Mouse (Mus musculus): ENCODE measurements around the gene Pptc7. TPM values are rescaled to one million over a fixed set of nuclear protein-coding genes. Genes with fewer than 3 reads are reported as not detected.
A peak's percentile ranks its signal among the peaks of the same experiment; 100 is the strongest.

The Pptc7 gene
- 12.5 and 20.1 TPM in 2 replicates for polyA plus RNA-seq (2012; rRNA removed)

DNA sequence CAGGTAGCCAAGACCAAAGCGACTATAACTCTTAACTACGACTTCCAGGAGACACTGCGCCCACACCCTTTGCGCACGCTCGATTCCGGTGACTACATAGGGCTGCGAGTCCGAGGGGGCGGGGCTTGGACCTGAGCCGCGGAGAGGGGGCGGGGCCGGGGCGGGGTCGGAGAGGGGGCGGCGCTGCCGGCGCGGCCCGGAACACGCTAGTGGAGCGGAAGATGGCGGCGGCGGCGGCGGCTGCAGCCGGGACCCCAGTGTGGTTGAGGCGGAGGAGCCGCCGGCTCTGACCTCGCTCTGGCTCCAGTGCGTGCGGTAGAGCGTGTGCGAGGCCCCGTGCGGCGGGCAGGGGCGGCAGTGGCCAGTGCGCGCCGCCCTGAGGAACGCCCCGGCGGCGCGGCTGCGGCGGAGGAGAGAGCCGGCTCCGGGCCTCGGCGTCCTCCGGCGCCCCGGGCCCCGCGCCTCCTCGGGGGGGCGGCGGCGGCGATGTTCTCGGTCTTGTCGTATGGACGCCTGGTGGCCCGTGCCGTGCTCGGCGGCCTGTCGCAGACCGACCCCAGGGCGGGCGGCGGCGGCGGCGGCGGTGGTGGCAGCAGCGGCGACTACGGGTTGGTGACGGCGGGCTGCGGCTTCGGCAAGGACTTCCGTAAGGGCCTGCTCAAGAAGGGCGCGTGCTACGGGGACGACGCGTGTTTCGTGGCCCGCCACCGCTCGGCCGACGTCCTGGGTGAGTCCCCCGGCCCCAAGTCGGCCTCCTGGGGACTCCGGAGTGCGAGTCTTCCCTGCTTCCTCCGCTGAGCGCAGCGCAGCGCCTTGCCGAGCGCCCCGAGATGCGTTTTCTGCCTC, at the start of gene Pptc7:
TSS of gene Pptc7 (plus strand) at position 183 of the 846 bp plus-strand sequence.
- WGBS, result under 1% methylated on average over 114 of the region's 114 CpGs
- TF ChIP-seq CTCF (IDR thresholded peaks at IDR 0.05; ENCODE audit: extremely low read depth, insufficient read length, insufficient replicate concordance, low read depth, low read length), result no peak
- TF ChIP-seq POLR2A (IDR thresholded peaks at IDR 0.05; ENCODE audit: low read depth, low read length), result peak; percentile 81

DNA sequence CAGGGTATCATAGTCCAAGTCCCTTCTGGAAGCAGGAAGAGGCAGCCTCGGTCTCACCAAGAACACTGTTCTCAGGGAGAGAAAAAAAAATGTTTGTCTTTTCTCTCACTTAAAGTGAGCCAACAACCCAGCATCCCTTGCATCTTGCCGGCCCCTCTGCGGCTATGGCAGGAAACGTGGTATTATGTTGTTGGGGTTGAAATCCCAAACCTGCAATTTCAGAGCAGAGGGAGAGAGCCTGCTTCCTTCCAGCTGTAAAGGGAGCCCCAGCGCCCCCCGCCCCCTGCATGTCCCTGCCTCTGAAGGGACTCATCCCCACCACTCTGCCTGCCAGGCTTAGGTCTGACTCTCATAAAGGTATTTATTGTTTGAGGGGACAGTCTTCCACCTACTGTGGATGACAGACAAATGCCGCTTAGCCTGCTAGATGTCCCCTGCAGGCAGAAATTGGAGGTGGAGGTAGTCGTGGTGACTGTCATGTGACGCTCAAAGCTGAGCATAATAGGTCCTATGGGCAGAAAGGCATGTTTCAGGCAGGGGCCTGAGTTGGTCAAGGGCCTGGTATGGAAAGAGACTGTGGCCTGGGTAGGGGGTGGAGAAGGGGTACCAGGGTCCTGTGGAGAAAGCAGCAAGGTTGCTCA, 48.8 kb upstream of the Pptc7 start:
- Histone ChIP-seq H3K4me1 (ENCODE audit: control insufficient read depth, insufficient read depth, insufficient read length, low read length) (peaks cover 8% of the 10 kb centered on the region), H3K27ac (ENCODE audit: insufficient read depth, low read depth, low read length) (peak overlapping the region; percentile 71), H3K4me3 (ENCODE audit: low read depth, low read length) (no peak overlapping the region), H3K27me3 (ENCODE audit: control insufficient read depth, insufficient read depth, low read length) (no peaks in the 10 kb centered on the region), H3K36me3 (ENCODE audit: control insufficient read depth, insufficient read depth, low read length) (no peaks in the 10 kb centered on the region)
- WGBS, result 47% methylated on average over 9 of the region's 9 CpGs
- TF ChIP-seq CTCF (IDR thresholded peaks at IDR 0.05; ENCODE audit: extremely low read depth, insufficient read length, insufficient replicate concordance, low read depth, low read length) (no peak), POLR2A (IDR thresholded peaks at IDR 0.05; ENCODE audit: low read depth, low read length) (no peak)

More for the DNA sequence above, at the start of gene Pptc7:
- Histone ChIP-seq H3K4me3 (ENCODE audit: low read depth, low read length) (peak within 1 kb of the TSS; percentile 88), H3K36me3 (ENCODE audit: control insufficient read depth, insufficient read depth, low read length) (peaks cover 1% of the 10 kb centered on the region; the same call in 1 of the 2 replicates), H3K27me3 (ENCODE audit: control insufficient read depth, insufficient read depth, low read length) (no peaks in the 10 kb centered on the region), H3K4me1 (ENCODE audit: control insufficient read depth, insufficient read depth, insufficient read length, low read length) (peaks cover 41% of the 10 kb centered on the region; the same call in 1 of the 2 replicates), H3K27ac (ENCODE audit: insufficient read depth, low read depth, low read length) (peak within 1 kb of the TSS; percentile 71)

DNA sequence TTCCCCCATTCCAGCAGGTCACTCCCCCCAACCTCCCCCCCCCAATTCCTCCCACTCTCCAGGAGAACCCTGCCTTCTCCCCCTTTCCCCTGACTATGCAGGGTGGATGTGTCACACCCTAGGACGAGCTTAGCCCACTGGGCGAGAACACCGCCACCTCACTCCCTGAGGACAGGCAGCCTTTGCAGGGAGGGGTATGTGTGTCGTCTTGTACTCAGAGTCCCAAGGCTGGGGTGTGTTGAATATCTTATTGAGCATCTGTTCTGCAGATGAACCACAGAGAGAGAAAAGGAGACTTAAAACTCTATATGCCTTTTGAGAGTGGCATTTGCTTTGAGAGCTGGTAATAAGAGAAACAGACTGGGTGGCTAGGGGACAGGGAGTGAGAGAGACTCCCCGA, 47.0 kb upstream of the Pptc7 start:
- no peak overlapping the region for H3K4me3 ChIP-seq (ENCODE audit: low read depth, low read length)
- WGBS, result 73% methylated on average over 5 of the region's 5 CpGs
- H3K27me3 ChIP-seq (ENCODE audit: control insufficient read depth, insufficient read depth, low read length), result no peaks in the 10 kb centered on the region
- H3K36me3 ChIP-seq (ENCODE audit: control insufficient read depth, insufficient read depth, low read length), result peaks cover 10% of the 10 kb centered on the region; the same call in 1 of the 2 replicates
- H3K27ac ChIP-seq (ENCODE audit: insufficient read depth, low read depth, low read length), result no peak overlapping the region
- H3K4me1 ChIP-seq (ENCODE audit: control insufficient read depth, insufficient read depth, insufficient read length, low read length), result peaks cover 7% of the 10 kb centered on the region; the same call in 1 of the 2 replicates
- TF ChIP-seq CTCF (IDR thresholded peaks at IDR 0.05; ENCODE audit: extremely low read depth, insufficient read length, insufficient replicate concordance, low read depth, low read length) (no peak), POLR2A (IDR thresholded peaks at IDR 0.05; ENCODE audit: low read depth, low read length) (no peak)

DNA sequence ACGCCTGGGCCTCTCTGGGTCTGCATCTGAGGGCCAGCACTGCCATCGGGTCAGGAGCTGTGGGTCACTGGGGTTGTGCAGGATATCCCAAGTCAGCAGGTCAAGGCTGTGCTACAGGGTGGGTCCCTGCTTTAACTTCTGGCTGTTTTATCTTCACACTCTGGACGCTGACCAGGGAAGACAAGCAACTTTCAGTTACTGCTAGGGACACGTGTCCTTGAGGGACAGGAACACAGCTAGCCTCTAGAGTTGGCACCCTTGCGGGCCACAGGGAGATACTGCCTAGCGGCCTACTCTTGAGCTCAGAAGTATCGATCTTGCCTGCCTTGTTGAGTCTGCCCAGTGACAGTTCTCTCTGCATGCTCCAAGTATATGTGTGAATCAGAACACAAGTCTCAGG, 44.5 kb upstream of the Pptc7 start:
- Histone ChIP-seq H3K4me3 (ENCODE audit: low read depth, low read length) (no peak overlapping the region), H3K27me3 (ENCODE audit: control insufficient read depth, insufficient read depth, low read length) (no peaks in the 10 kb centered on the region), H3K36me3 (ENCODE audit: control insufficient read depth, insufficient read depth, low read length) (peaks cover 10% of the 10 kb centered on the region; the same call in 1 of the 2 replicates), H3K4me1 (ENCODE audit: control insufficient read depth, insufficient read depth, insufficient read length, low read length) (peaks cover 2% of the 10 kb centered on the region; the same call in 1 of the 2 replicates), H3K27ac (ENCODE audit: insufficient read depth, low read depth, low read length) (no peak overlapping the region)
- 80% methylated on average over 7 of the region's 7 CpGs for WGBS
- TF ChIP-seq CTCF (IDR thresholded peaks at IDR 0.05; ENCODE audit: extremely low read depth, insufficient read length, insufficient replicate concordance, low read depth, low read length) (no peak), POLR2A (IDR thresholded peaks at IDR 0.05; ENCODE audit: low read depth, low read length) (no peak)

DNA sequence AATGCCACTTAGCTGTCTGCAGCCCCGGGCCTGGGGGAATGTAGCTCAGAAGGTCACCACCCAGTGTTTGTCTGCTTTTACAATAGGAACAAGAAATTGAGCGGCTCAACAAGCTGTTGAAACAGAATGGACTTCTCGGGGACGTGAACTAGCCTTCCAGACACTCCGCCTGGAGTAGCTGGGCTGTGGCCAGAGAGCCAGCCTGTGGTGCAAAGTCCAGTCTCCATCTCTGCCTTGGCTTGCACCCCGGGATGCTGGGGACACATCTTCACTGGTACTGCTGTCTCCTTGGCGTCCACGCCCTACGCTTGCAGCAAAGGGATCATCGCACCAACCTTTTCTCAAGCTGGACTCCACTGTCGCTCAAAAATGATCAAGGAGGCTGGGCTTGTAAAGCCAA, 43.6 kb upstream of the Pptc7 start:
- Histone ChIP-seq H3K27ac (ENCODE audit: insufficient read depth, low read depth, low read length) (no peak overlapping the region), H3K36me3 (ENCODE audit: control insufficient read depth, insufficient read depth, low read length) (peaks cover 10% of the 10 kb centered on the region; the same call in 1 of the 2 replicates), H3K27me3 (ENCODE audit: control insufficient read depth, insufficient read depth, low read length) (no peaks in the 10 kb centered on the region), H3K4me3 (ENCODE audit: low read depth, low read length) (no peak overlapping the region), H3K4me1 (ENCODE audit: control insufficient read depth, insufficient read depth, insufficient read length, low read length) (peaks cover 2% of the 10 kb centered on the region; the same call in 1 of the 2 replicates)
- TF ChIP-seq POLR2A (IDR thresholded peaks at IDR 0.05; ENCODE audit: low read depth, low read length), result no peak
- TF ChIP-seq CTCF (IDR thresholded peaks at IDR 0.05; ENCODE audit: extremely low read depth, insufficient read length, insufficient replicate concordance, low read depth, low read length), result no peak
- WGBS, result 65% methylated on average over 11 of the region's 11 CpGs

DNA sequence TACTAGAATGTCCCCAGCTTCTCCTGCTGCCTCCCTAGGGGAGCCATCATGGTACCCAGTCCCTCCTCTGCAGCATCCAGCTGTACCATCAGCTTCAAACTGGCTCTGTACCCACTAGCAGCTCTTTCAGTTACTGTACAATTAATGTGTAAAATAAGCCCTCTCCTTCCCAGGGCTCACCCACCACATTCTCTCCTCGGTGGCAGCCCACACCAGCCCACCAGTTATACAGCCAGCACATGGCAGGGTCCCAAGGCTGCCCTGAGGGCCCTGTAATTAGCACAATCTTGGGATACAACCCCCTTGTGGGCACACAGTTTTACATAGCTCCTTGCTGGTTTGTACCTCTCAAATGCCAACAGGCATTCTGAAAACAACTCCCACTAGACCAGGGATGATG, 43.2 kb upstream of the Pptc7 start:
- Histone ChIP-seq H3K4me3 (ENCODE audit: low read depth, low read length) (no peak overlapping the region), H3K4me1 (ENCODE audit: control insufficient read depth, insufficient read depth, insufficient read length, low read length) (no peaks in the 10 kb centered on the region; the same call in 1 of the 2 replicates), H3K36me3 (ENCODE audit: control insufficient read depth, insufficient read depth, low read length) (peaks cover 10% of the 10 kb centered on the region; the same call in 1 of the 2 replicates), H3K27me3 (ENCODE audit: control insufficient read depth, insufficient read depth, low read length) (no peaks in the 10 kb centered on the region), H3K27ac (ENCODE audit: insufficient read depth, low read depth, low read length) (no peak overlapping the region)
- TF ChIP-seq CTCF (IDR thresholded peaks at IDR 0.05; ENCODE audit: extremely low read depth, insufficient read length, insufficient replicate concordance, low read depth, low read length) (no peak), POLR2A (IDR thresholded peaks at IDR 0.05; ENCODE audit: low read depth, low read length) (no peak)
- 88% methylated on average over 1 of the region's 1 CpGs for WGBS

All from small intestine, adult 2 months (tissue).